Mouse (Mus musculus) ES-E14 (cell line): ENCODE measurements around the gene Gm48552.

Source experiments
- CHD2 ChIP-seq: IDR thresholded peaks from 2 replicates; pipeline ENCODE4 v1.6.1; 2014; ENCODE audit warnings: mild to moderate bottlenecking, low read depth, low read length, inconsistent platforms
- HCFC1 ChIP-seq: IDR thresholded peaks from 2 replicates; pipeline ENCODE4 v1.6.1; 2012; ENCODE audit warnings: low read length, inconsistent platforms, borderline replicate concordance; ENCODE audit not compliant: insufficient read depth
- MAFK ChIP-seq: IDR thresholded peaks from 2 replicates; pipeline ENCODE4 v1.6.1; 2014; ENCODE audit warnings: mild to moderate bottlenecking, low read depth, low read length, inconsistent platforms; ENCODE audit not compliant: insufficient read depth
- ZC3H11A ChIP-seq: IDR thresholded peaks from 2 replicates; pipeline ENCODE4 v1.6.1; 2012; ENCODE audit warnings: low read depth, mild to moderate bottlenecking, inconsistent platforms, low read length, borderline replicate concordance
- ZNF384 ChIP-seq: IDR thresholded peaks from 2 replicates; pipeline ENCODE4 v1.6.1; 2012; ENCODE audit warnings: low read depth, low read length, inconsistent platforms

GRCm38 (mm10) chr10:81414682-81415081 lies 25.9 kb downstream of the Gm48552 start:
- TF ChIP-seq CHD2, result no peak
- no peak for TF ChIP-seq MAFK
- TF ChIP-seq ZC3H11A, result no peak
- TF ChIP-seq HCFC1, result no peak
- TF ChIP-seq ZNF384, result no peak
